Mouse (Mus musculus): ENCODE data around the gene Hoxa5.

Gene Hoxa5

GRCm38 (mm10) chr6:52204050-52204752 is at the start of gene Hoxa5:
Hoxa5 (minus strand) TSS chr6:52204587.
- no peak for DNase-seq

GRCm38 (mm10) chr6:52253511-52254500 is 49.4 kb upstream of the Hoxa5 start:
- peak; percentile 39 to 51 for DNase-seq

GRCm38 (mm10) chr6:52252775-52253376 is 48.5 kb upstream of the Hoxa5 start:
- peak in 1 of 2 experiments; percentile 28 for DNase-seq

GRCm38 (mm10) chr6:52252016-52252774 is 47.8 kb upstream of the Hoxa5 start:
- peak in 1 of 2 experiments; percentile 48 for DNase-seq

GRCm38 (mm10) chr6:52251177-52251879 is 46.9 kb upstream of the Hoxa5 start:
- no peak for DNase-seq

- DNase-seq = no peak
Observed at GRCm38 (mm10) chr6:52249826-52250225, 45.4 kb upstream of the Hoxa5 start.

- no peak for DNase-seq
Observed at GRCm38 (mm10) chr6:52249415-52249738, 45.0 kb upstream of the Hoxa5 start.

- peak in 1 of 2 experiments; percentile 34 for DNase-seq
Observed at GRCm38 (mm10) chr6:52248638-52249414, 44.4 kb upstream of the Hoxa5 start.

- peak in 1 of 2 experiments; percentile 29 for DNase-seq
Observed at GRCm38 (mm10) chr6:52247766-52248637, 43.6 kb upstream of the Hoxa5 start.

GRCm38 (mm10) chr6:52246916-52247315 is 42.5 kb upstream of the Hoxa5 start:
- no peak for DNase-seq

- DNase-seq = peak; percentile 31 to 44
Observed at GRCm38 (mm10) chr6:52246403-52246803, 42.0 kb upstream of the Hoxa5 start.

GRCm38 (mm10) chr6:52245757-52246142 is 41.4 kb upstream of the Hoxa5 start, which contains the start of gene Hoxa11:
Hoxa11 (minus strand) TSS chr6:52245810.
- peak in 1 of 2 experiments; percentile 30 for DNase-seq

GRCm38 (mm10) chr6:52245040-52245756 is 40.8 kb upstream of the Hoxa5 start:
- DNase-seq = peak in 1 of 2 experiments; percentile 37

GRCm38 (mm10) chr6:52244471-52245039 is 40.2 kb upstream of the Hoxa5 start:
- DNase-seq = no peak

- DNase-seq = no peak
Observed at GRCm38 (mm10) chr6:52243681-52244121, 39.3 kb upstream of the Hoxa5 start.

- no peak for DNase-seq
Observed at GRCm38 (mm10) chr6:52242801-52243332, 38.5 kb upstream of the Hoxa5 start.

- DNase-seq = no peak
Observed at GRCm38 (mm10) chr6:52241001-52241621, 36.7 kb upstream of the Hoxa5 start.

- DNase-seq = peak; percentile 85 to 87
Observed at GRCm38 (mm10) chr6:52240389-52241000, 36.1 kb upstream of the Hoxa5 start, which contains the start of gene Hoxa10. Hoxa10 (minus strand) TSS chr6:52240854.

Measured in B cell, adult 2 months (primary cell).